Mouse (Mus musculus): ENCODE results near the gene Tshz2.

GRCm38 (mm10) chr2:169611557-169611956 lies 21.3 kb upstream of the Tshz2 start:
- no peak for TF ChIP-seq USF1 (IDR thresholded peaks at IDR 0.05; ENCODE audit: low read depth)
- TF ChIP-seq CTCF (IDR thresholded peaks at IDR 0.05; ENCODE audit: control insufficient read depth, insufficient read depth, insufficient read length), result no peak
- no peak for TF ChIP-seq MAX (IDR thresholded peaks at IDR 0.05)
- no peak for TF ChIP-seq FOSL1 (IDR thresholded peaks at IDR 0.05; ENCODE audit: insufficient read depth, low read length, poor library complexity, severe bottlenecking)
- TF ChIP-seq MYOG (IDR thresholded peaks at IDR 0.05; ENCODE audit: control insufficient read depth, extremely low read depth, insufficient read length), result no peak
- no peak for TF ChIP-seq MYOD1 (IDR thresholded peaks at IDR 0.05; ENCODE audit: control insufficient read depth, insufficient read length, low read depth)
